Mouse (Mus musculus) liver, postnatal 0 days (tissue): ENCODE measurements around the gene Azin2. TPM values are rescaled to one million over a fixed set of nuclear protein-coding genes. Genes with fewer than 3 reads are reported as not detected.

Experiments used
- ATAC-seq: fragments of 200-750 bp; cut with Nextera tagmentation; 2 replicates; pipeline ENCODE4 v1.8.0; 2017; ENCODE audit warnings: mild to moderate bottlenecking, moderate library complexity
- DNase-seq: peaks from one replicate; pipeline ENCODE4 v3.0.0-alpha.2; 2016
- H3K27ac ChIP-seq: fragments of 300-500 bp; sonication (generic); 2 replicates; pipeline ENCODE4 v1.5.1; 2014; ENCODE audit warnings: antibody characterized with exemption, moderate library complexity, mild to moderate bottlenecking, low read depth
- H3K27me3 ChIP-seq: fragments of 300-500 bp; sonication (generic); 2 replicates; pipeline ENCODE4 v1.6.1; 2014; ENCODE audit warnings: low read length, control low read depth, mixed read lengths; ENCODE audit not compliant: insufficient read depth
- H3K36me3 ChIP-seq: fragments of 300-500 bp; sonication (generic); replicated peaks from 2 replicates; pipeline ENCODE4 v1.6.1; 2014; ENCODE audit warnings: mild to moderate bottlenecking, control low read depth, low read length, moderate library complexity, mixed read lengths; ENCODE audit not compliant: insufficient read depth
- H3K4me1 ChIP-seq: fragments of 300-500 bp; sonication (generic); 2 replicates; pipeline ENCODE4 v1.6.1; 2014; ENCODE audit warnings: antibody characterized with exemption, mild to moderate bottlenecking, control low read depth; ENCODE audit not compliant: insufficient read depth
- H3K4me2 ChIP-seq: fragments of 300-500 bp; sonication (generic); 2 replicates; pipeline ENCODE4 v1.6.1; 2014; ENCODE audit warnings: low read depth, mild to moderate bottlenecking, low read length, moderate library complexity, mixed read lengths
- H3K4me3 ChIP-seq: fragments of 300-500 bp; sonication (generic); 2 replicates; pipeline ENCODE4 v1.5.1; 2014; ENCODE audit warnings: low read depth, low read length
- H3K9ac ChIP-seq: fragments of 300-500 bp; sonication (generic); replicated peaks from 2 replicates; pipeline ENCODE4 v1.6.1; 2014; ENCODE audit warnings: mild to moderate bottlenecking, moderate library complexity
- H3K9me3 ChIP-seq: fragments of 300-500 bp; sonication (generic); 2 replicates; pipeline ENCODE4 v1.6.1; 2016; ENCODE audit warnings: mild to moderate bottlenecking, control low read depth, low read length, mixed read lengths
- CTCF ChIP-seq: sonication (generic); IDR thresholded peaks from 2 replicates; pipeline ENCODE4 v1.5.1; 2016; ENCODE audit warnings: antibody characterized with exemption, low read depth
- EP300 ChIP-seq: IDR thresholded peaks from 2 replicates; pipeline ENCODE4 v1.6.1; 2016; ENCODE audit warnings: antibody characterized with exemption, low read depth, mild to moderate bottlenecking
- WGBS: fragments of 180-500 bp; shearing (Covaris S2); extraction: QIAGEN DNeasy Blood & Tissue Kit; methylation state at CpG from one replicate; pipeline ENCODE4 v1.1.7; 2014; ENCODE audit not compliant: insufficient replicate concordance; 5-methylcytosine and 5-hydroxymethylcytosine counted together
- polyA plus RNA-seq: library from polyadenylated mRNA; unstranded; fragments of >200 nt; fragmentation: Nextera tagmentation; extraction: Ambion mirVana; gene quantifications from 2 replicates; pipeline ENCODE4 v1.2.1, GENCODE M21; 2015

Gene Azin2
- polyA plus RNA-seq, 1 experiment from 2014 or later, result 1.6 TPM

- Histone ChIP-seq H3K9me3 (no peaks in the 10 kb centered on the region), H3K4me3 (no peak overlapping the region), H3K9ac (no peak overlapping the region), H3K27ac (no peak overlapping the region), H3K27me3 (no peaks in the 10 kb centered on the region), H3K4me2 (no peak overlapping the region), H3K4me1 (no peaks in the 10 kb centered on the region), H3K36me3 (no peaks in the 10 kb centered on the region)
- WGBS, result 76% methylated on average over 8 of the region's 8 CpGs
- TF ChIP-seq CTCF (no peak), EP300 (no peak)
- DNase-seq (no peak), ATAC-seq (no peak)
These were observed 59.9 kb downstream of the Azin2 start for GRCm38 (mm10) chr4:128902390-128902789.

GRCm38 (mm10) chr4:128900484-128900883 lies 61.8 kb downstream of the Azin2 start:
- ATAC-seq, result no peak
- H3K36me3 ChIP-seq, result no peaks in the 10 kb centered on the region
- no peaks in the 10 kb centered on the region for H3K9me3 ChIP-seq
- no peak for TF ChIP-seq CTCF
- no peak for TF ChIP-seq EP300
- no peaks in the 10 kb centered on the region for H3K27me3 ChIP-seq
- H3K4me1 ChIP-seq, result no peaks in the 10 kb centered on the region
- 86% methylated on average over 14 of the region's 14 CpGs for WGBS
- H3K4me2 ChIP-seq, result no peak overlapping the region
- H3K4me3 ChIP-seq, result no peak overlapping the region
- no peak overlapping the region for H3K9ac ChIP-seq
- no peak for DNase-seq
- H3K27ac ChIP-seq, result no peak overlapping the region

- TF ChIP-seq CTCF (no peak), EP300 (no peak)
- H3K27ac ChIP-seq, result no peak overlapping the region
- ATAC-seq, result no peak
- H3K4me1 ChIP-seq, result no peaks in the 10 kb centered on the region
- DNase-seq, result peak; percentile 45
- H3K4me3 ChIP-seq, result no peak overlapping the region
- no peak overlapping the region for H3K4me2 ChIP-seq
- H3K9ac ChIP-seq, result no peak overlapping the region
- no peaks in the 10 kb centered on the region for H3K36me3 ChIP-seq
- no peaks in the 10 kb centered on the region for H3K27me3 ChIP-seq
- 42% methylated on average over 6 of the region's 6 CpGs for WGBS
- H3K9me3 ChIP-seq, result no peaks in the 10 kb centered on the region
These were observed 62.9 kb downstream of the Azin2 start for GRCm38 (mm10) chr4:128899332-128899731.

GRCm38 (mm10) chr4:128897911-128898421 lies 64.3 kb downstream of the Azin2 start:
- Histone ChIP-seq H3K4me3 (no peak overlapping the region), H3K4me2 (no peak overlapping the region), H3K27ac (no peak overlapping the region), H3K9me3 (no peaks in the 10 kb centered on the region), H3K4me1 (no peaks in the 10 kb centered on the region), H3K36me3 (no peaks in the 10 kb centered on the region), H3K9ac (no peak overlapping the region), H3K27me3 (no peaks in the 10 kb centered on the region)
- DNase-seq, result no peak
- TF ChIP-seq EP300 (no peak), CTCF (no peak)
- 29% methylated on average over 7 of the region's 7 CpGs for WGBS
- no peak for ATAC-seq

GRCm38 (mm10) chr4:128896667-128897066 lies 65.6 kb downstream of the Azin2 start:
- H3K9me3 ChIP-seq, result no peaks in the 10 kb centered on the region
- ATAC-seq (no peak), DNase-seq (no peak)
- TF ChIP-seq CTCF (no peak), EP300 (no peak)
- H3K27ac ChIP-seq, result no peak overlapping the region
- no peaks in the 10 kb centered on the region for H3K27me3 ChIP-seq
- H3K4me1 ChIP-seq, result no peaks in the 10 kb centered on the region
- WGBS, result 89% methylated on average over 10 of the region's 10 CpGs
- no peak overlapping the region for H3K4me3 ChIP-seq
- no peak overlapping the region for H3K4me2 ChIP-seq
- H3K9ac ChIP-seq, result no peak overlapping the region
- no peaks in the 10 kb centered on the region for H3K36me3 ChIP-seq

GRCm38 (mm10) chr4:128895841-128896240 lies 66.4 kb downstream of the Azin2 start:
- WGBS, result 86% methylated on average over 4 of the region's 4 CpGs
- no peaks in the 10 kb centered on the region for H3K36me3 ChIP-seq
- no peak for DNase-seq
- ATAC-seq, result no peak
- TF ChIP-seq EP300 (no peak), CTCF (no peak)
- H3K9me3 ChIP-seq, result no peaks in the 10 kb centered on the region
- no peaks in the 10 kb centered on the region for H3K4me1 ChIP-seq
- H3K27me3 ChIP-seq, result no peaks in the 10 kb centered on the region
- no peak overlapping the region for H3K4me2 ChIP-seq
- no peak overlapping the region for H3K4me3 ChIP-seq
- no peak overlapping the region for H3K27ac ChIP-seq
- H3K9ac ChIP-seq, result no peak overlapping the region

- ATAC-seq, result no peak
- Histone ChIP-seq H3K9me3 (no peaks in the 10 kb centered on the region), H3K9ac (no peak overlapping the region), H3K4me2 (no peak overlapping the region), H3K27me3 (no peaks in the 10 kb centered on the region), H3K36me3 (no peaks in the 10 kb centered on the region), H3K4me1 (no peaks in the 10 kb centered on the region), H3K4me3 (no peak overlapping the region), H3K27ac (no peak overlapping the region)
- no peak for DNase-seq
- no peak for TF ChIP-seq CTCF
- no peak for TF ChIP-seq EP300
- WGBS, result 77% methylated on average over 12 of the region's 12 CpGs
These were observed 68.1 kb downstream of the Azin2 start for GRCm38 (mm10) chr4:128894112-128894511.
